Mouse (Mus musculus) kidney, adult 2 months (tissue): Measurements from ENCODE around the gene Rapgef3. TPM values are rescaled to one million over a fixed set of nuclear protein-coding genes. Genes with fewer than 3 reads are reported as not detected.
A peak's percentile ranks its signal among the peaks of the same experiment; 100 is the strongest.

Experiments
- DNase-seq: peaks from one replicate; pipeline ENCODE4 v3.0.0; 2021
- H3K27ac ChIP-seq: fragments of 200-500 bp; 2 replicates; pipeline ENCODE4 v1.5.1; 2012; ENCODE audit warnings: low read depth, low read length, control low read depth, inconsistent platforms; ENCODE audit not compliant: insufficient read depth
- H3K27me3 ChIP-seq: fragments of 200-500 bp; replicated peaks from 2 replicates; pipeline ENCODE4 v1.6.1; 2012; ENCODE audit warnings: mild to moderate bottlenecking, moderate library complexity, low read length, inconsistent platforms; ENCODE audit not compliant: control insufficient read depth, insufficient read depth
- H3K36me3 ChIP-seq: fragments of 200-500 bp; 2 replicates; pipeline ENCODE4 v1.6.1; 2012; ENCODE audit warnings: mild to moderate bottlenecking, moderate library complexity, low read length, inconsistent platforms; ENCODE audit not compliant: control insufficient read depth, insufficient read depth
- H3K4me1 ChIP-seq: fragments of 200-500 bp; 2 replicates; pipeline ENCODE4 v1.6.1; 2011; ENCODE audit warnings: low read length; ENCODE audit not compliant: control insufficient read depth, insufficient read depth
- H3K4me3 ChIP-seq: fragments of 200-500 bp; 2 replicates; pipeline ENCODE4 v1.5.1; 2011; ENCODE audit warnings: mild to moderate bottlenecking, low read depth, low read length, control low read depth; ENCODE audit not compliant: insufficient read depth
- CTCF ChIP-seq: fragments of 200-500 bp; conservative IDR thresholded peaks from 2 replicates; pipeline ENCODE4 v1.5.1; 2011; ENCODE audit warnings: low read depth, mild to moderate bottlenecking, control low read depth, low read length, moderate library complexity, mixed read lengths; ENCODE audit not compliant: insufficient read depth, insufficient read length
- POLR2A ChIP-seq: fragments of 200-500 bp; IDR thresholded peaks from one replicate; pipeline ENCODE4 v1.6.1; 2011; ENCODE audit warnings: low read depth, low read length, control low read depth
- WGBS: fragments of 180-500 bp; shearing (Covaris S2); methylation state at CpG from one replicate; pipeline ENCODE4 v1.1.7; 2018; 5-methylcytosine and 5-hydroxymethylcytosine counted together
- polyA plus RNA-seq: library from polyadenylated mRNA; depleted of rRNA; stranded (reverse); fragments of >200 nt; gene quantifications from 2 replicates; pipeline ENCODE4 v1.2.3, GENCODE M21; 2012

Rapgef3 gene
- polyA plus RNA-seq, 1 experiment: 136 TPM

GRCm38 (mm10) chr15:97793386-97794153, 25.8 kb upstream of the Rapgef3 start:
- H3K4me3 ChIP-seq: no peak overlapping the region
- H3K4me1 ChIP-seq: peaks cover 9% of the 10 kb centered on the region
- 93% methylated on average over 18 of the region's 18 CpGs for WGBS
- no peak for DNase-seq
- H3K27ac ChIP-seq: no peak overlapping the region
- TF ChIP-seq POLR2A: no peak
- TF ChIP-seq CTCF: no peak
- no peaks in the 10 kb centered on the region for H3K36me3 ChIP-seq
- no peaks in the 10 kb centered on the region for H3K27me3 ChIP-seq

- H3K36me3 ChIP-seq: no peaks in the 10 kb centered on the region
Observed at GRCm38 (mm10) chr15:97791126-97791700, 23.4 kb upstream of the Rapgef3 start.

GRCm38 (mm10) chr15:97789761-97790505, 22.2 kb upstream of the Rapgef3 start:
- H3K27ac ChIP-seq: no peak overlapping the region; the same call in 1 of the 2 replicates
- no peaks in the 10 kb centered on the region for H3K36me3 ChIP-seq
- peak; percentile 72 for DNase-seq

More at GRCm38 (mm10) chr15:97791126-97791700, 23.4 kb upstream of the Rapgef3 start:
- 79% methylated on average over 11 of the region's 11 CpGs for WGBS
- peak; percentile 31 for DNase-seq
- TF ChIP-seq POLR2A (no peak), CTCF (no peak)
- no peak overlapping the region for H3K4me3 ChIP-seq
- H3K27ac ChIP-seq: no peak overlapping the region
- peaks cover 19% of the 10 kb centered on the region for H3K4me1 ChIP-seq
- no peaks in the 10 kb centered on the region for H3K27me3 ChIP-seq

GRCm38 (mm10) chr15:97788821-97789220, 21.0 kb upstream of the Rapgef3 start:
- peak; percentile 71 for DNase-seq
- H3K27me3 ChIP-seq: no peaks in the 10 kb centered on the region
- WGBS: 23% methylated on average over 6 of the region's 6 CpGs
- TF ChIP-seq POLR2A (no peak), CTCF (no peak)
- no peak overlapping the region for H3K4me3 ChIP-seq
- peak overlapping the region; percentile 43; the same call in 1 of the 2 replicates for H3K27ac ChIP-seq
- peaks cover 29% of the 10 kb centered on the region for H3K4me1 ChIP-seq
- no peaks in the 10 kb centered on the region for H3K36me3 ChIP-seq

More at GRCm38 (mm10) chr15:97789761-97790505, 22.2 kb upstream of the Rapgef3 start:
- TF ChIP-seq POLR2A (no peak), CTCF (peak; percentile 81)
- no peaks in the 10 kb centered on the region for H3K27me3 ChIP-seq
- H3K4me3 ChIP-seq: no peak overlapping the region
- 30% methylated on average over 20 of the region's 20 CpGs for WGBS
- peaks cover 28% of the 10 kb centered on the region for H3K4me1 ChIP-seq

- Histone ChIP-seq H3K4me1 (peaks cover 29% of the 10 kb centered on the region), H3K27ac (no peak overlapping the region), H3K36me3 (no peaks in the 10 kb centered on the region), H3K4me3 (no peak overlapping the region), H3K27me3 (no peaks in the 10 kb centered on the region)
- TF ChIP-seq POLR2A (no peak), CTCF (no peak)
- WGBS: 66% methylated on average over 19 of the region's 19 CpGs
- peak; percentile 21 for DNase-seq
Observed at GRCm38 (mm10) chr15:97787799-97788667, 20.3 kb upstream of the Rapgef3 start.

GRCm38 (mm10) chr15:97787148-97787798, 19.5 kb upstream of the Rapgef3 start:
- DNase-seq: no peak
- H3K36me3 ChIP-seq: no peaks in the 10 kb centered on the region

More at GRCm38 (mm10) chr15:97787148-97787798, 19.5 kb upstream of the Rapgef3 start:
- H3K27me3 ChIP-seq: no peaks in the 10 kb centered on the region
- peak overlapping the region; percentile 9; the same call in 1 of the 2 replicates for H3K27ac ChIP-seq
- 80% methylated on average over 7 of the region's 7 CpGs for WGBS
- no peak for TF ChIP-seq CTCF
- no peak for TF ChIP-seq POLR2A
- H3K4me1 ChIP-seq: peaks cover 33% of the 10 kb centered on the region
- H3K4me3 ChIP-seq: no peak overlapping the region
